Mouse (Mus musculus): ENCODE data around the gene Sgsm2.
A peak's percentile ranks its signal among the peaks of the same experiment; 100 is the strongest.

The Sgsm2 gene

DNA sequence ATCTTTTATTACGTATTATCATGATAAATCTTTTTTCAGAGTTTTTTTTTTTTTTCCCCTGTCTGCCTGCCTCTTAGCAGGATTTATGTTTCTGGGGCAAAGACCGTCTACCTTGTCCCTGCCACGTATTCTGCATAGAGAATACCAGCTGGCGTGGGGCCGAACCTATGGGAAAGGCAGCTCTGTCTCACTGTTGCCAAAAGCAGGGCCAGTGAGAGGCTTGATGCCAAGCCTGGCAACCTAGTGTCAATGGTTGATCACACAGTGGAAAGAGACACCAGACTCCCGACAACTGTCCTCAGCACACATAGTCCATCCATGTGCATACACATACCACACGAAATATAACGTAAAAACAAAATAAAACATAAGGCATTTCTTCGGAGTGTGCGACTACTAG lies 13.8 kb downstream of the Sgsm2 start:
- DNase-seq (ENCODE audit: low spot score in 2 of 2): no peak

DNA sequence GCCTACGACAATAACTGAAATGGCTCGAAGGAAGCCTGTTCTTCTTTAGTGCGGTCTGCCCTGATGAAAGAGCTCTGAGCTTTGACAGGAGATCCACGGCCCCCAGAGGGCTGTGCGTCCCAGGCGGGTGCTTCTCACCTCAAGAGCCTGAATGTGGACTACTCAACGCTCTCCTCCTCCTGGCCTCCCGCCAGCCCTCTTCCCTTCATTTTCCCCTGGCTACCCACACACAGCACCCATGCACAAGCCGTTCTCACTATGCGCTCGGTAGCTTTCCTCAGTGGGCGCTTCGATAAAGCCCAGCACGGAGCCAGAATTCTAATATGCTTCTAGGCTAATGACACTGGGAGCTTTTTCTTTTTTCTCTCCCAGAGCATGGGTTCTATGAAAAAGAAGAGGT lies 14.9 kb downstream of the Sgsm2 start:
- DNase-seq (ENCODE audit: low spot score in 2 of 2): no peak

DNA sequence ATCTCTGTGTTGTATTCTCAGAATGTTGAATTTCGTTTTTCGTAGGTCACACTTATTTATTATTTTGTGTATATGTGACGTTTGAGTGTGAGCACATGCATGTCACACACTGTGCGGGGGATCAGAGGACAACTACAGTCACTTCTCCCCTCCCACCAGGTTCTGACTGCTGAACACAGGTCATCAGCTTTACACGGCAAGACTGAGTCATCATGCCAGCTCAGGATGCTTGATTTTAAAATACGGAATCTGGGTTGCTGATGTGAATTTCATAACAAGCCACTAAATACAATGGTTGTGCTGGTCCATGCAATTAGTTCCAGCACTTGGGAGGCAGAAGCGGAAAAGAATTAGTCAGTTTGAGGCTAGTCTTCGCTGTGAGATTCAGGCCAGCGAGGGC lies 15.9 kb downstream of the Sgsm2 start:
- no peak for DNase-seq (ENCODE audit: low spot score in 2 of 2)

DNA sequence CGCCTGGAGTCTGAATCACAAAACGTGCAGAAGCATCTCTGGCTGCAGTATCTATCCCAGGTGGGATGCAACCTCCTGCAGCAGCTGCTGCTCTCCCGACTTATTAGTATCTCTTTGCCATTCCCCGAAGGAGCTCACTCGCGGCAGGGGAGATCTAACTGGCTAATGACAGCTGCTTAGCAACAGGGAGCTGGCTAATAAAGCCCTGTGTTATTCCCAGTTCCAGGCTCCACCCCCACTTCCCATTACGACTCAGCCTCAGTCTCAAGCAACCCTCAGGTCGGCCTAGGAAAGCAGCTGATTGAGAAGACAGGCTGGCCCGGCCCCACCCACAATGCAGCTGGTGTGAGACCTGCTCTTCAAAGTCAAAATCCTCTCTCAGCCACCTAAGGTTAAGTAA lies 20.1 kb downstream of the Sgsm2 start:
- DNase-seq (ENCODE audit: low spot score in 2 of 2): peak; percentile 69

DNA sequence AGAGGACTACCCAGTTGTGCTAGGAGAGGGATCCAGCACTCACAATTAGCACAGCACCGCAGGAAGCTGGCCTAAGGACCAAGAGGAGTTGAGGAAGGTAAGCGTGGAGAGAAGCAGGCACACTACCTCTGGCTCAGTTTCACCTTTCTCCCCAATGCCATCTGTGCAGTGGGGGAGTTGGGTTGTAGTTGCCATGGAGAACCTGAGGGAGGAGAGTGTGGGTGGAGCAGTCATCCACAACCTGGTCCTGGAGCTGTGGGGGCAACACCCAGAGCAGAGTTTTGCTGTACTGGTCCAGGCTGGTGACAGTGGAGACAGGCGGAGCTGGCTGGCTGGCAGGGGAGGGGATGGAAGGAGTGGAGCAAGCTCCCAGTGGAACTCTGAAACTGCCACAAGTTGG lies 22.2 kb downstream of the Sgsm2 start:
- DNase-seq (ENCODE audit: low spot score in 2 of 2): no peak

DNA sequence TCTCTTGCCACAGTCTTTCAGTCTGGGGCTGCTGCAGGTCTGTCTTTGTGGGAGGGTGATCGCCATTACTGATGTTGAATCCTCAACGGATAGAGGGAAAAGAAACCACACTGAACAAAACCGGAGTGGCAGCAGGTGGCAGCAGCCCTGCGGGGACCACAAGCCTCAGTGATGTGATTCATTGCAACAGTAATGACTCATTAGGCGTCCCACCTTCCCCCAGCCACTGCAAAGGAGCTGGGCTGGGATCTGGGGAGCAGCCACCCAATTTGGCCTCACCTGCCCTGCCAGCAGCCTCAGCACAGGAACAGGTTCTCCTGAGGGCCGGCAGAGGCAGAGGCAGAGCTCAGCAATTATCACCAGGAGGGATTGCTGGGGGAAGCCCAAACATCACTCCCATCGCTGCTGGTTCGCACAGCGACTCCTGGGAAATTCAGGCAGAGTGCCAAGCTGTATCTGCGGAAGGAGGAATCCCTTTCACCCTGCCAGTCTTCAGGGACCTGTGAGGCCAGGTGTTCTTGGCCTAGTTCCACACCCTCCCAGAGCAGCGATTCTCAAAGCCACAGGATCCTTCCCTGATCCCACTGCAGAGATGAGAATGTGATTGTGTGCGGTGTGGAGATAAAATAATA lies 25.8 kb downstream of the Sgsm2 start:
- no peak for DNase-seq (ENCODE audit: low spot score in 2 of 2)

DNA sequence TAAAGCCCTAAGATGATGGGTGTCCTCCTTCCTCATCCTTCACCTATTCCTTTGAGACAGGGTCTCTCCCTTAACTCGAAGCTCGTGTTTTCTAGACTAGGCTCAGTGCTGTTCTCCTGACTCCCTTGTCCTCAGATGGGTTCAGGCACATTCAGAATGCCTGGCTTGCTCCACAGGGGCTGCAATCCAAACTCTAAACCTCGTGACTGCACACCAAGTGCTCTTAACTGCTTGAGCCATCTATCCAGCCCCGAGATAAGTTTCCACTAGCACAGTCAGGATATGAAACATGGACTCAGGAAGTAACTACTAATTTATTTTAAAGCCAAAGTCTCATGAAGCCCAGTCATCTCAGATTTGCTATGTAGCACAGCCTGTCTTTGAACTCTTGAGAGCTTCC lies 26.3 kb downstream of the Sgsm2 start:
- DNase-seq (ENCODE audit: low spot score in 2 of 2): peak in 1 of 2 experiments; percentile 27

DNA sequence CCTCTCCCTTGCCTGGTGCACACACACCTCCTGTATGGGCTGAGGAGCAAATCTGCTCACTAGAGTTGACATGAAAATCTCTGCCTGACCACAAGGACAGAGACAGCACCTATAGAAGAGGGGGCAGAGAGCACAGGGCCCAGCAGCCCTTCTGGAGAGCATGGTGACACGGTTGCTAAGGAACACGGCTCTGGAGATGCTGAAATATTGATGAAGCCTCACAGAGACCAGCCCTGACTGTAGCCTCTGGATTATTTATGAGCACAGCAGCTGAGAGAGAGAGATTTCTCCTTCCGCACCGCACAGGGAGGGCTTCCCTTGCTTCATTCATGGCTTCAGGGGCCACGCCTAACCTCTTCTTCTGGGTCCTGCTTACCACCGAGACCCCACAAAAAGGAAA lies 27.3 kb downstream of the Sgsm2 start:
- DNase-seq (ENCODE audit: low spot score in 2 of 2): no peak

DNA sequence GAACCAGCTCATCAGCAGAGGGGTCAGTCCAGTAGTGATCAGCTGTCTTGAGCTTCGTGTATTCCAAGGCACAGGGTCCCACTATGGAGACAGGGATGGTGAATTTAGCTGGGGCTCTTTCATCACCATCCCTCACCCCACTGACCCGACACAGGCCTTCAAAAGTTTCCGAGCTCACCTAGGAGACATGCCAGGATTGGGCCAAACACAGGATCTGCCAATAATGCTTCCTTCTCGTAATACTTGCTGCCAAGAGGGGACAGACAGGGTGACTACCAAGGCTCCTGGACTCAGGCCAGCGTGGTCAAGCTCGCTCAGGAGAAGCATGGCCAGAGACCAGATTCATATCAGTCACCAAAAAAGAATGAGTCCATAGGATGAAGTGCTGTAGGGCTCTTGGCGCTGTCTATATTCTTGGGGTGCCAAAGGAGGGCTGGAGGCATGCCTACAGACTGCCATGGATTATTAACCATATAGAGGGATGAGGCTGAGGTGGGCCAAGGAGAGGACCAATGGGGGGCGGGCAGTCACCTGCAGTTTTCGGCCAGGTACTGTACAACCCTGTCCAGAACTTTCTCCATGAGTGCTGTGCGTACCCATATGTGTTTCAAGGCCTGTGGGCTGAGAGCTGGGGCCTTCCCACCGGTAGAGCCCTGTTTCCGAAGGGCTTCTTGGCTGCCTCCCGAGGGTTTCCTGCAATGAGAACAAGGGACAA lies 28.7 kb downstream of the Sgsm2 start:
- no peak for DNase-seq (ENCODE audit: low spot score in 2 of 2)

DNA sequence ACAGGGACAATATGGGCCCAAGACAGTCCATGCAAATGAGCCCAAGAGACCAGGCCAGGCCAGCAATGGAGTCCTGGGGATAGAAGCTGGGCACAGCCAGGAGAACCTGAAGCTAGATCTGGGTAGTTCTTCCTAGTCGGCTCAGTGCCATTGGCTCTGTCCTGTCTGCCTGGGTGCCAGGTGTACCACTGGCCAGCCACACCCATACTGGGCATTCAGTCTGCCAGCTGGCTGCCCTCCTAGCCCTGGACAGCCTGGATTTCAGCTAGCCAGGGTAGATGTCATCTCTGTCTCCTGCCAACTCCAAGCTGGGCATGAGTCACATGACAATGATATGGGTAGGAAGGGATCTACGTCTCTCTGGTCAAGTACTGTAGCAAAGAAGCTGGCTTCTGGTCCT lies 29.7 kb downstream of the Sgsm2 start:
- peak; percentile 85 to 87 for DNase-seq (ENCODE audit: low spot score in 2 of 2)

DNA sequence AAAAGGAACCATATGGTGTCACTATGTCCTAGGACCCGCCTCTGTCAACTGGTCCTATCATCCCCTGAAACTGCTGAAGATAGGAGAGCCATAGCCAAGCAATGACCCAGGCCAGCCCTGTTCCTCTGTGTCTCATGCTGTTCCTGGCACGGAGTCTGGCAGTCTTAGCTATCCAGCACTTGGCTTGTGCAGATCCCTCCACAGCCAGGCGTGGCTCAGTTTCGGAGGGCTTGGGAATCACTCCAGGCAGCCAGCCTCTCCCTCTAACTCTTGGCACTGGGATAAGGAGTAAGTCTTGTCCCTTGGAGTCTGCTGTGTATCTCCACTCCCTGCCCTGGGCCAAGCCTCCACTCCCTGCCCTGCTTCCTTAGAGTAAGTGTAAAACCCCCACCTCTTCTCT lies 30.2 kb downstream of the Sgsm2 start:
- peak; percentile 88 to 90 for DNase-seq (ENCODE audit: low spot score in 2 of 2)

DNA sequence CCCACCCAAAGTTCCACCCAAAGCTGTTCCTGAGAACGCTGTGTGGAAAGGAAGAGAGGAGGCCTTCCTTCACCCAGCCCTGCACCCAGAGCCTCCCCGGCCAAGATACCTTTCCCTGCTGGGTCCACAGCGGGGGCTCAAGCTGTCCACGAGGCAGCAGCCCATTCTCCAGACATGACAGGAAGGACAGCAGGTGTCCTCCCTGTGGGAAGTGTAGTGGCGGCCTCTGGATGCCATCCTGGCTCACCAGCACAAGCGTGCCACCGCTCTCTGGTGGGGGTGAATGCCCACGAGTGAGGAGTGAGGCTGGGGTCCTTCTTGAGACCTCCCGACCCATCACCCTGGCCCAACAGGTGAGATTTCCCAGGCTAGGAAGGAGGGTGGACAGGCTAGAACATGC lies 31.6 kb downstream of the Sgsm2 start:
- no peak for DNase-seq (ENCODE audit: low spot score in 2 of 2)

DNA sequence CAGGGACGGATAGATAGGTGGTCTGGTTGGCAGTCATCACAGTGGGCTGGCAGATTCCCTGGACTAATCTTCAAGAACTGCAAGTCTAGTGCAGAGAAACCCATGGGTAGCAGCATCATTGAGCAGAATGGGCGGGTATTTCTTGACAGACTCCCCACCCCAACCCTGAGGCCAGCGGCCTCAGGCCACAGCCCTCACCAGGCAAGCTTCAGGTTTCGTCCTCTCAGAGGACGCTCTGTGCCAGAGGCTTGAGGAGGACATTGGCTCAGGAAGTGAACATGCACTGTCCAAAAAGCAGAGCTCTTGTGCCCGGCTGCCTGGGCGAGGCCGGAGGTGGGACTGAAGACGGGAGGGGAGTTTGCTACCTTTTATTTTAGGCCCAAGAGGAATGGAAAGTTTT lies 32.4 kb downstream of the Sgsm2 start:
- no peak for DNase-seq (ENCODE audit: low spot score in 2 of 2)

DNA sequence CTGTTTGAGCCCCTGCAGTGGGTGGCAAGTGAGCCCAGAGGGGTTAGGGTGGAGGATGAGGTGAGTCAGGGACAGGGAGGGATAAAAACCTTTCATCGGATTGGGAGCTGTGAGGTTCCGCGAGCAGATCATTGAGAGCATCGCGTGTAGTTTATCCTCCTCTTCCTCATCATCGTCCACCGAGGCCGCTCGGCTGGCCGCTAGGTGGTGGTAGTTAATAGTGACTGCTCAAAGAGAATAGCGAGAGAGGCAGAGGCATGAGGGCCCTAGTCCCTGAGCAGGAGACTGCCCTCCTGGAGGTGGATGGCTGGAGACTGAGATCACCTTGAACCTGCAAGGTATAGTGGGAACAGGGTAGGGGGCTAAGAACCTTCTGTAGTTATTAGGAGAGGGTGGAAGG lies 33.4 kb downstream of the Sgsm2 start:
- DNase-seq (ENCODE audit: low spot score in 2 of 2): no peak

DNA sequence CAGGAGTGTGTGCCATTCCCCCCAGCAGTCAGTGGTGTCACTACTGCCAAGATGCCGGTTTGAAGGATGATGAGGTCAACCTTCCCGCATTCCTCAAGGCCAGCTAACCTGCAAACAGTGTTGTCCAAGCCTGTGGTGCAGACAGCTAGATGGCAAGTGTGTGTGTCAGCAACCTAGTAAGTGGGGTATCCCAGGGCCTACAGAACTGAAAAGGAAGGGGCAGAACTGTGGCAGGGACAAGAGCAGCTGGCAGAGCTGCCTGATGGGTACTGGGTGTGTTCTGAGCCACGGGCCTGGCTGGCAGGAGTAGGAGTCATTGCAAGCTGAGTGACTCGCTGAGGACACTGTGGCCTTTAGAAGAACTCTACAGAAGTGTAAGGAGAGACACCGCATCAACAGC lies 34.7 kb downstream of the Sgsm2 start:
- DNase-seq (ENCODE audit: low spot score in 2 of 2): no peak

DNA sequence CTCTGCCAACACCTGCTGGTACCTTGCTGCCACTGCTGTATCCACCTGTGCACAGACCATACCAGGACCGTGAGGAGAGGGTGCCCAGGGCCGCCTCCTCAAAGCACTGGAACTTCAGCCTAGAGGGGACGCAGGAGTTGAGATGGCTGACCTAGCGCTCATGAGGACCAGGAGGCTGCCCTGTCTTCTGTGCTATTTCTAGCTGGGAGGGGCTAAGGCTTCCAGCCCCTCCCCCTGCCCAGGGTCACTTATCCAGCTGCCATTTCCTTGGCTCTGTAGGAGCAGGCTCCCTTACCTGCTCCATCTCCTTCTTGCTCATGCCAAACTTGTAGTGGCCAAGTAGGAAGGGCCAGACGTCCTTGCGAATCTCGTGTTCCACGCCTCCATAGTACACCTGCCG lies 39.1 kb downstream of the Sgsm2 start:
- DNase-seq (ENCODE audit: low spot score in 2 of 2): no peak

DNA sequence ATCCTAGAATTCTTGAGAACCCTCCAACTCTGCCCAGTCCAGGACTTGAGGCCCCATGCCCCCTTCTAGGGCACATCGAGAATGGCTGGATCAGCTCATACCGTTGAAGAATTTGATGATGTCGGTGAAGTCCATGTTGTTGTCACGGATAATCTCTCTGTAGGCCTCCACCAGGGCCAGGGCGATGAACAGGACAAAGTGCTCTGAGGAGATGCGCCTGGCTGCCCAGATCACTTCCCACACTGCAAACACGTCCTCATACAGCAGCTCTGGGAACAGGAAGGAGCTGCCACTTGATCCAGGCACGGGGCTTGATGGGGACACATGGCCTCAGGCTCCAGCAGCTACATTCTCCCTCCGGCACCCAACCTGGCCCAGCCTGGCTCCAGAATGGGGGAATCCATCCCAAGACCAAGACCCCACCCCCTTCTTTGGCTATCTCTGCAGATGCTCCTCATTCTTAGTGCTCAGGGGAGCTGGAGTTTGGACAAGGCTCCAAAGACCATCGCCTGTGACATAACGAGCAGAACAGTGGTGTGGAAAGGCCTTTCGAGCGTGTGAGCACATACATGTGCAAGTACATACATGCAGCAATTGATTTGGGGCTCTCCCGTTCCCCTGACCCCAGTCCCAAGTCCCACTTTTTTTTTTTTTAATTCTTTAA lies 45.7 kb downstream of the Sgsm2 start:
- DNase-seq (ENCODE audit: low spot score in 2 of 2): no peak

DNA sequence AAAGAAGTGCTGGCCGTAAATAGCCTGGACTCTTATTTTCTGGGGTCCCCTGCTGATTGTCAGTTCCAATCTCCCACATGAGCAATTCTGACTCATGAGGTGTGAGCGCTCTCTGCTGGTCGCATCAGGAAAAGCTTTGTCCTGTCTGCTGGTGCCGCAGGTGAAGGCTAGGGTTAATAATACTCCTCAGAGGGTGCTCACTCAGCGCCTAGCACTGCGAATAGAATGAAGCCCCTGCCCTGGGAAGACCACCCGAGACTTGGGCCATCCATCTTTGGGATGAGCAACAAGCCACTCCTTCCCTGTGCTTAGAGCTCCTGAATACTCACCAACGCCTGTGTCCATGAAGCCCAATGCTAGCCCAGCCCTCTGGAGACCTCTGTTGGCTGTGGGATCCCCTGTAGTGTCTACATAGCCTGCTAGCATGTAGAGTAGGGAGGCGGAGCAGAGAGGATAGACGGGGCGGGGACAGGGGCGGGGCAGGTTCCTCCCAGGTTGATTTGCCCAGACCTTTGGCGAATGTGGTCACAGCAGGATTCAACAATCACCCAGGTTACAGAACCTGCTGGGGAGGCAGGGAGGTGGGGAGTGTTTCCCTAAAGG lies 48.8 kb downstream of the Sgsm2 start:
- DNase-seq (ENCODE audit: low spot score in 2 of 2): peak; percentile 45 to 70

DNA sequence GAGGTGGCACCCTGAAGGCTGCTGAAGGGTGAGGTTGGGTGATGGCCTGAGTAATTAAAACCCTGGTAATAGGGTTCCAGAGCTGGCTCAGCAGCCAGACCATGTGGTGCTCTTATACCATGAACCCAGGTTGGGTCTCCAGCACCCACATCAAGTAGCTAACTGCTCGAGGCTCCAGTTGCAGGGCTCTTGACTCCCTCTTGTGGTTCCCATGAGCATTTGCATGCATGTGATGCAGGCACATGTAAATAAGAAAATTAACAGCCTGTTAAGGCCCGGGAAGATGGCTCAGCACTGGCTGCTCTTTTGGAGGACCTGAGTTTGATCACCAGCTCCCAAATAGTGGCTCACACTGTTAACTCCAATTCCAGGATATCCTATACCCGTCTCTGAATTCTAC lies 51.1 kb downstream of the Sgsm2 start:
- no peak for DNase-seq (ENCODE audit: low spot score in 2 of 2)

DNA sequence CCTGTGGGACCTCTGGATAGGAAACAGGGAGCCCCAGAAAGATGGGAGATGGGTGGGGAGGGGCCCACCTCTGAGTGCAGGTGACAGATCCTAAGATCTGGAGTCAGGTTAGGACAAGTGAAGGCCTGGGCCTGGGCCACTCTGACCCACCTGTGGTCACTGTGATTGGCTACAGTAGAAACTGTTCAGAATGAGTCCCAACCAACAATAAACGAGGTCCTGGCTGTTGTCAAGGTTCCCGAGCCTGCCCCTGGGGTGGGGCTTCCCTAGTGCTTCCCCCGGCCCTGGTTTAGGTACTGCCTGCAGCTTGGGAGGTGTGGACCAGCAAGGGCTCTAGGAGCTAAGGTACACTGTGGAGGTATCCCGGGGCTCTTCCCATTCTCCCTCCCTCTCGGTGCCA lies 53.1 kb downstream of the Sgsm2 start:
- no peak for DNase-seq (ENCODE audit: low spot score in 2 of 2)

DNA sequence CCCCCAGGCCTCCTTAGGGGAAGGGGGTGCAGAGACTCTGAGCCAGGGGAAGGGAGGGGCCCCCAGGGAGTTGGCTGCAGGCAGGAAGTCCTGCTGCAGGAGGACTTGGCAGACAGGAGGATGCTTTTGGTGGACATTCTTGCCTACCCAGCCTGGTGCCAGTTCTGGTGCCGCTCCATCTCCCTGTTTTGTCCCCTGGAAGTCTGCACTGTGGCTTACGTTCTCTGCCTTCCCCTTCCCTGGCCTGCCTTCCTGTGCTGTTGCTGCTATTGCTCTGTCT lies 53.5 kb downstream of the Sgsm2 start:
- peak in 1 of 2 experiments; percentile 65 for DNase-seq (ENCODE audit: low spot score in 2 of 2)

DNA sequence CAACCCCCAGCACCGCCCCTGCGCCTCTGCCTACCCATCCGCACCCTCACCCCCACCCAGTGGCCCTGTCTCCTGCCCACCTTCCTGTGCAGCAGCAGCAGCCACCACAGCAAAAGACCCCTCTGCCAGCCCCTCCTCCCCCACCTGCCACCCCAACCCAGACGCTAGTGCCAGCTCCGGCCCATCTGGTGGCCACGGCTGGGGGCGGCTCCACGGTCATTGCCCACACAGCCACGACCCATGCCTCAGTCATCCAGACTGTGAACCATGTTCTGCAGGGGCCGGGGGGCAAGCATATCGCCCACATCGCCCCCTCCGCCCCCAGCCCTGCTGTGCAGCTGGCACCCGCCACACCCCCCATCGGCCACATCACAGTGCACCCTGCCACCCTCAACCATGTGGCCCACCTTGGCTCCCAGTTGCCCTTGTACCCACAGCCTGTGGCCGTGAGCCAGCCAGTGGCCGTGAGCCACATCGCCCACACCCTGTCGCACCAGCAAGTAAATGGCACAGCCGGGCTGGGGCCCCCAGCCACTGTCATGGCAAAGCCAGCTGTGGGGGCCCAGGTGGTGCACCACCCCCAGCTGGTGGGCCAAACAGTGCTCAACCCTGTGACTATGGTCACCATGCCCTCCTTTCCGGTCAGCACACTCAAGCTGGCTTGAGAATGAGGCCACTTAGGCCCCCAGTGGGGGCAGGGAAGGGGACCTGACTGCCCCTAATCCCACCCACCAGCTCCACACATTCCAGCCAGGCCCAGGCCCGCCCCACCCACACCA lies 54.0 kb downstream of the Sgsm2 start:
- DNase-seq (ENCODE audit: low spot score in 2 of 2): no peak

Data from heart, adult 9 months (tissue).